Mouse (Mus musculus) heart, embryonic 10.5 days (tissue): ENCODE results near the gene Secisbp2. TPM values are rescaled to one million over a fixed set of nuclear protein-coding genes. Genes with fewer than 3 reads are reported as not detected.

Source experiments
- DNase-seq: peaks from one replicate; pipeline ENCODE4 v3.0.0-alpha.2; 2017; ENCODE audit warnings: low spot score
- H3K27ac ChIP-seq: fragments of 300-500 bp; sonication (generic); 2 replicates; pipeline ENCODE4 v1.5.1; 2016; ENCODE audit warnings: mild to moderate bottlenecking
- H3K27me3 ChIP-seq: fragments of 300-500 bp; sonication (generic); 2 replicates; pipeline ENCODE4 v1.6.1; 2016; ENCODE audit warnings: mild to moderate bottlenecking; ENCODE audit not compliant: poor library complexity, insufficient read depth, severe bottlenecking
- H3K36me3 ChIP-seq: fragments of 300-500 bp; sonication (generic); 2 replicates; pipeline ENCODE4 v1.6.1; 2016; ENCODE audit warnings: mild to moderate bottlenecking, moderate library complexity
- H3K4me1 ChIP-seq: fragments of 300-500 bp; sonication (generic); 2 replicates; pipeline ENCODE4 v1.6.1; 2016; ENCODE audit warnings: mild to moderate bottlenecking
- H3K4me3 ChIP-seq: fragments of 300-500 bp; sonication (generic); 2 replicates; pipeline ENCODE4 v1.5.1; 2016; ENCODE audit warnings: mild to moderate bottlenecking, moderate library complexity
- H3K9me3 ChIP-seq: fragments of 300-500 bp; sonication (generic); 2 replicates; pipeline ENCODE4 v1.6.1; 2016; ENCODE audit warnings: mild to moderate bottlenecking, moderate library complexity
- WGBS: fragments of 180-500 bp; shearing (Covaris S2); methylation state at CpG from one replicate; pipeline ENCODE4 v1.1.7; 2016; 5-methylcytosine and 5-hydroxymethylcytosine counted together
- polyA plus RNA-seq: library from polyadenylated mRNA; unstranded; fragments of >200 nt; fragmentation: Nextera tagmentation; extraction: Ambion mirVana; gene quantifications from 2 replicates; pipeline ENCODE4 v1.2.1, GENCODE M21; 2016

Gene Secisbp2
- polyA plus RNA-seq, 1 experiment from 2014 or later, result 32.1 TPM

GRCm38 (mm10) chr13:51731474-51731873, 80.0 kb downstream of the Secisbp2 start:
- no peak overlapping the region for H3K27ac ChIP-seq
- H3K9me3 ChIP-seq, result no peaks in the 10 kb centered on the region
- DNase-seq, result no peak
- peaks cover 30% of the 10 kb centered on the region for H3K4me1 ChIP-seq
- 93% methylated on average over 7 of the region's 7 CpGs for WGBS
- no peak overlapping the region for H3K4me3 ChIP-seq
- no peaks in the 10 kb centered on the region for H3K36me3 ChIP-seq
- peaks cover 6% of the 10 kb centered on the region; the same call in 1 of the 2 replicates for H3K27me3 ChIP-seq

GRCm38 (mm10) chr13:51732097-51732664, 80.7 kb downstream of the Secisbp2 start:
- H3K4me1 ChIP-seq, result peaks cover 34% of the 10 kb centered on the region
- H3K36me3 ChIP-seq, result no peaks in the 10 kb centered on the region
- no peak for DNase-seq
- no peak overlapping the region for H3K27ac ChIP-seq
- no peaks in the 10 kb centered on the region for H3K9me3 ChIP-seq
- no peak overlapping the region for H3K4me3 ChIP-seq
- WGBS, result 80% methylated on average over 14 of the region's 14 CpGs
- H3K27me3 ChIP-seq, result peaks cover 6% of the 10 kb centered on the region; the same call in 1 of the 2 replicates

Other genes starting within 250 kb of the Secisbp2 start
- 16.9 and 30.5 TPM in 2 replicates for gene S1pr3, start 243.1 kb upstream of the Secisbp2 start, polyA plus RNA-seq
- gene Shc3, start 82.3 kb upstream of the Secisbp2 start, polyA plus RNA-seq, result 0.15 and 0.30 TPM in 2 replicates
- 248 and 312 TPM in 2 replicates for gene Cks2, start 6.5 kb upstream of the Secisbp2 start, polyA plus RNA-seq
- gene Sema4d, start 142.1 kb downstream of the Secisbp2 start, polyA plus RNA-seq, result 8.7 and 13.1 TPM in 2 replicates
- 53.3 and 61.0 TPM in 2 replicates for gene Gadd45g, start 195.0 kb downstream of the Secisbp2 start, polyA plus RNA-seq